Mouse (Mus musculus): ENCODE results near the gene Bpgm.

GRCm38 (mm10) chr6:34482842-34483241, 6.8 kb downstream of the Bpgm start:
- TF ChIP-seq POLR2A (IDR thresholded peaks at IDR 0.05; ENCODE audit: borderline replicate concordance, low read depth, low read length), result no peak
- TF ChIP-seq CTCF (IDR thresholded peaks at IDR 0.05; ENCODE audit: low read depth, low read length), result no peak
